In the genomic region with DNA sequence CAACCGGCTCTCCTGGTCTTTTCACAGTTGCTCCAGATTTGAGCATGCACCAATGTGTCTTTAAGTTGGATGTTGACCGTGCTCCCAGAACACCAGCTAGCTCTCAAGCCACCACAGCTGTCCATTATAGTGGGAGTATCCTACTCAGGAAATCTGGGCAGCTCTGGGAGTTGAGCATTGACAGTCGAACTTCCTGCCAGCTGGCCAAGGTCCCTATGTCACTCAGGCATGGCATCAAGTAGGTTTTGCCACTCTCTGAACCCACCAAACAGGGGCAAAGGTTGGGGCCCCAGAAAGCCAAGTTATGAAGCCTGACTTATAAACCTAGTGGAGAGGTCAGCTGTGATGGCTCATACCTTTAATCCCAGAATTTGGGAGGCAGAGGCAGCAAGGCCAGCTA, we compare ENCODE assay signal across 11 mouse cellular contexts. TPM values are rescaled to one million over a fixed set of nuclear protein-coding genes. Genes with fewer than 3 reads are reported as not detected.
A peak's percentile ranks its signal among the peaks of the same experiment; 100 is the strongest.
DNase-seq lines count a peak whose midpoint lies in the region; ATAC-seq and TF ChIP-seq lines count a peak whose summit lies in the region.
"Had no signal": no experiment of that assay in that cellular context is flagged by ENCODE, and none has a peak within 500 bp of the region (broad histone marks: within the 10 kb centered on the region; RNA-seq: fewer than 3 reads in every experiment).

No protein-coding gene starts in this region.

- no peak for TF ChIP-seq CTCF in lung, embryonic 14.5 days (IDR thresholded peaks at IDR 0.05; ENCODE audit: low read depth)
- no peak for TF ChIP-seq CTCF in lung, adult 2 months (IDR thresholded peaks at IDR 0.05; ENCODE audit: insufficient read depth, low read length)
- TF ChIP-seq CTCF in kidney, adult 2 months (conservative IDR thresholded peaks at IDR 0.05; ENCODE audit: insufficient read depth, insufficient read length, low read depth, low read length) = no peak

- H3K4me3 ChIP-seq in lung, embryonic 14.5 days (ENCODE audit: low read depth, low read length) = no peak overlapping the region
- no peak overlapping the region for H3K4me3 ChIP-seq in lung, adult 2 months (replicated peaks; ENCODE audit: extremely low read depth, low read depth, low read length)
- H3K4me3 ChIP-seq in kidney, adult 2 months (ENCODE audit: insufficient read depth, low read depth, low read length) = no peak overlapping the region
- H3K4me3 ChIP-seq in liver, embryonic 15.5 days (replicated peaks) = no peak overlapping the region

- peak; percentile 46 for DNase-seq in adrenal gland, adult 2 months
- no peak for DNase-seq in adrenal gland, postnatal 25 days
- peak; percentile 31 for DNase-seq in lung, embryonic 14.5 days
- no peak for DNase-seq in lung, adult 2 months
- DNase-seq in kidney, adult 2 months = peak; percentile 94
- no peak for DNase-seq in right cerebral cortex, adult 18-20 months
- DNase-seq in right cerebral cortex, postnatal 14 days = no peak
- DNase-seq: gastrocnemius, postnatal 14 days; right cerebral cortex, postnatal 25 days had no signal

- TF ChIP-seq POLR2A in lung, adult 2 months (IDR thresholded peaks at IDR 0.05; ENCODE audit: borderline replicate concordance, extremely low read depth, low read depth, low read length) = no peak
- TF ChIP-seq POLR2A in kidney, adult 2 months (IDR thresholded peaks at IDR 0.05; ENCODE audit: low read depth, low read length) = no peak

- WGBS in lung, embryonic 14.5 days = 72% methylated on average over 3 of the region's 3 CpGs
- WGBS in lung, adult 2 months = 51% methylated on average over 3 of the region's 3 CpGs
- WGBS in kidney, adult 2 months = 47% methylated on average over 3 of the region's 3 CpGs
- 80% methylated on average over 3 of the region's 3 CpGs for WGBS in liver, embryonic 15.5 days (ENCODE audit: insufficient replicate concordance)

- H3K4me1 ChIP-seq in lung, embryonic 14.5 days (ENCODE audit: insufficient read depth) = peaks cover 26% of the 10 kb centered on the region
- H3K4me1 ChIP-seq in lung, adult 2 months (ENCODE audit: control insufficient read depth, insufficient read depth, low read length) = peaks cover 18% of the 10 kb centered on the region
- peaks cover 30% of the 10 kb centered on the region for H3K4me1 ChIP-seq in kidney, adult 2 months (ENCODE audit: control insufficient read depth, insufficient read depth, low read length)
- H3K4me1 ChIP-seq in liver, embryonic 15.5 days (replicated peaks) = peaks cover 57% of the 10 kb centered on the region

- no peaks in the 10 kb centered on the region for H3K9me3 ChIP-seq in lung, embryonic 14.5 days (ENCODE audit: low read depth, low read length)
- H3K9me3 ChIP-seq in liver, embryonic 15.5 days (replicated peaks) = no peaks in the 10 kb centered on the region

- no peak overlapping the region for H3K4me2 ChIP-seq in lung, embryonic 14.5 days
- no peak overlapping the region for H3K4me2 ChIP-seq in liver, embryonic 15.5 days

- no peak overlapping the region for H3K9ac ChIP-seq in lung, embryonic 14.5 days
- H3K9ac ChIP-seq in liver, embryonic 15.5 days = no peak overlapping the region
- H3K9ac ChIP-seq: liver, embryonic 14.5 days had no signal

- H3K36me3 ChIP-seq in lung, embryonic 14.5 days (ENCODE audit: insufficient read depth) = no peaks in the 10 kb centered on the region
- no peaks in the 10 kb centered on the region for H3K36me3 ChIP-seq in kidney, adult 2 months (ENCODE audit: control insufficient read depth, insufficient read depth, low read length)
- no peaks in the 10 kb centered on the region for H3K36me3 ChIP-seq in liver, embryonic 15.5 days (replicated peaks)

- 0 out of 2 replicates have a peak overlapping the region, but pooled peaks have one; percentile 9 for H3K27ac ChIP-seq in lung, embryonic 14.5 days (ENCODE audit: low read depth)
- H3K27ac ChIP-seq in kidney, adult 2 months (ENCODE audit: insufficient read depth, low read depth, low read length) = peak overlapping the region; percentile 86
- H3K27ac ChIP-seq in liver, embryonic 15.5 days (replicated peaks) = peak overlapping the region; percentile 38; the same call in 1 of the 2 replicates
- H3K27ac ChIP-seq: liver, embryonic 14.5 days had no signal

- no peaks in the 10 kb centered on the region for H3K27me3 ChIP-seq in lung, embryonic 14.5 days (ENCODE audit: insufficient read depth, low read length)
- H3K27me3 ChIP-seq in kidney, adult 2 months (replicated peaks; ENCODE audit: control insufficient read depth, insufficient read depth, low read length) = no peaks in the 10 kb centered on the region
- H3K27me3 ChIP-seq in liver, embryonic 15.5 days = no peaks in the 10 kb centered on the region

- ATAC-seq in lung, embryonic 14.5 days (ENCODE audit: insufficient read depth) = no peak
- ATAC-seq in liver, embryonic 15.5 days (ENCODE audit: insufficient read depth) = no peak

RNA-seq across cellular contexts. Expression of a gene that starts 35.8 kb away (rescaled TPM):
- 100 to 1,000 TPM; 538 to 582 TPM for total RNA-seq in adrenal gland, adult 2 months (2021)
- polyA plus RNA-seq in adrenal gland, adult 2 months (2012; rRNA removed) = 728 and 947 TPM in 2 replicates
- 556 and 574 TPM in 2 replicates for total RNA-seq in adrenal gland, postnatal 25 days (2021)
- 3,453 and 3,547 TPM in 2 replicates for polyA plus RNA-seq in lung, embryonic 14.5 days (2014; fragmentation: Nextera tagmentation; extraction: Ambion mirVana)
- 751 and 980 TPM in 2 replicates for polyA plus RNA-seq in lung, adult 2 months (2012; rRNA removed)
- 622 and 651 TPM in 2 replicates for polyA plus RNA-seq in kidney, adult 2 months (2012; rRNA removed)
- polyA plus RNA-seq in liver, embryonic 15.5 days (2015; fragmentation: Nextera tagmentation; extraction: Ambion mirVana) = 634 and 778 TPM in 2 replicates

Comparison
In these comparisons a context has a peak if more than half of its experiments do, and no peak if none do; other contexts are left out.
1. DNase-seq: peak in adrenal gland, adult 2 months (single experiment), lung, embryonic 14.5 days (single experiment) and kidney, adult 2 months (single experiment); none in adrenal gland, postnatal 25 days (single experiment), lung, adult 2 months (single experiment), right cerebral cortex, adult 18-20 months (single experiment) and right cerebral cortex, postnatal 14 days (single experiment).
2. H3K27ac ChIP-seq: peak in every context shown above with its lines; median percentile 86 in kidney, adult 2 months; 38 in liver, embryonic 15.5 days; 9 in lung, embryonic 14.5 days.